Mouse (Mus musculus) G1E (cell line): Measurements from ENCODE around the gene Prrg2. TPM values are rescaled to one million over a fixed set of nuclear protein-coding genes. Genes with fewer than 3 reads are reported as not detected.

ENCODE experiments used
- ATAC-seq: 2 replicates; pipeline ENCODE4 v1.8.0; 2016; ENCODE audit warnings: mild to moderate bottlenecking; ENCODE audit not compliant: insufficient number of reproducible peaks, poor library complexity, low FRiP score, severe bottlenecking; ENCODE audit errors: extremely low read depth
- DNase-seq: peaks from one replicate; pipeline ENCODE4 v3.0.0; 2012; ENCODE audit warnings: low spot score
- H3K27me3 ChIP-seq: 2 replicates; pipeline ENCODE4 v1.6.1; 2012; ENCODE audit warnings: mild to moderate bottlenecking, low read length, inconsistent platforms; ENCODE audit not compliant: insufficient read depth
- H3K36me3 ChIP-seq: replicated peaks from 2 replicates; pipeline ENCODE3; 2012; ENCODE audit warnings: mild to moderate bottlenecking, inconsistent platforms
- H3K4me1 ChIP-seq: 2 replicates; pipeline ENCODE4 v1.6.1; 2012; ENCODE audit warnings: low read depth, low read length, inconsistent platforms, mixed read lengths; ENCODE audit not compliant: insufficient read depth
- H3K4me3 ChIP-seq: 2 replicates; pipeline ENCODE4 v1.5.1; 2012; ENCODE audit warnings: low read depth, mild to moderate bottlenecking, inconsistent platforms, low read length, moderate library complexity, mixed read lengths
- H3K9me3 ChIP-seq: replicated peaks from 2 replicates; pipeline ENCODE4 v1.6.1; 2012; ENCODE audit warnings: inconsistent platforms
- CTCF ChIP-seq: IDR thresholded peaks from 2 replicates; pipeline ENCODE4 v1.5.1; 2012; ENCODE audit warnings: low read depth, low read length, inconsistent platforms, mixed read lengths
- GATA1 ChIP-seq: IDR thresholded peaks from 2 replicates; pipeline ENCODE4 v1.6.1; 2012; ENCODE audit warnings: borderline replicate concordance, low read length, inconsistent platforms, mixed read lengths
- GATA2 ChIP-seq: IDR thresholded peaks from 2 replicates; pipeline ENCODE4 v1.6.1; 2012; ENCODE audit warnings: low read depth, low read length, inconsistent platforms, borderline replicate concordance
- POLR2AphosphoS5 ChIP-seq: IDR thresholded peaks from 2 replicates; pipeline ENCODE4 v1.6.1; 2012; ENCODE audit warnings: low read depth, low read length, inconsistent platforms; ENCODE audit not compliant: insufficient replicate concordance
- TAL1 ChIP-seq: conservative IDR thresholded peaks from 2 replicates; pipeline ENCODE4 v1.6.1; 2012; ENCODE audit warnings: low read depth, low read length, inconsistent platforms, mixed read lengths
- polyA plus RNA-seq: library from polyadenylated mRNA; stranded (reverse); fragments of >175 nt; gene quantifications from 2 replicates; pipeline ENCODE4 v1.2.3, GENCODE M21; 2012
- total RNA-seq, 2 experiments: library from RNA; stranded (forward) in 1 of 2; stranded (reverse) in 1 of 2; fragments of 200-1000 nt in 1 of 2; fragments of >200 nt in 1 of 2; fragmentation: Nextera tagmentation in 1 of 2; gene quantifications; 2 replicates each; pipeline ENCODE4 v1.2.3; 2014 to 2017

Gene Prrg2
- total and polyA plus RNA-seq, 3 experiments = 9.5 to 34.7 (median 17.8) TPM

GRCm38 (mm10) chr7:45015957-45016612 is 46.4 kb downstream of the Prrg2 start, which contains the start of gene Scaf1:
TSS of gene Scaf1 (minus strand) at chr7:45016363.
- Histone ChIP-seq H3K9me3 (no peaks in the 10 kb centered on the region), H3K4me3 (peak within 1 kb of the TSS; percentile 92), H3K4me1 (peaks cover 64% of the 10 kb centered on the region), H3K27me3 (peaks cover 22% of the 10 kb centered on the region), H3K36me3 (peaks cover 37% of the 10 kb centered on the region)
- no peak for TF ChIP-seq CTCF
- TF ChIP-seq GATA2 = no peak
- TF ChIP-seq TAL1 = no peak
- no peak for TF ChIP-seq POLR2AphosphoS5
- no peak for TF ChIP-seq GATA1
- DNase-seq (peak; percentile 76), ATAC-seq (peak; percentile 77)

DNA sequence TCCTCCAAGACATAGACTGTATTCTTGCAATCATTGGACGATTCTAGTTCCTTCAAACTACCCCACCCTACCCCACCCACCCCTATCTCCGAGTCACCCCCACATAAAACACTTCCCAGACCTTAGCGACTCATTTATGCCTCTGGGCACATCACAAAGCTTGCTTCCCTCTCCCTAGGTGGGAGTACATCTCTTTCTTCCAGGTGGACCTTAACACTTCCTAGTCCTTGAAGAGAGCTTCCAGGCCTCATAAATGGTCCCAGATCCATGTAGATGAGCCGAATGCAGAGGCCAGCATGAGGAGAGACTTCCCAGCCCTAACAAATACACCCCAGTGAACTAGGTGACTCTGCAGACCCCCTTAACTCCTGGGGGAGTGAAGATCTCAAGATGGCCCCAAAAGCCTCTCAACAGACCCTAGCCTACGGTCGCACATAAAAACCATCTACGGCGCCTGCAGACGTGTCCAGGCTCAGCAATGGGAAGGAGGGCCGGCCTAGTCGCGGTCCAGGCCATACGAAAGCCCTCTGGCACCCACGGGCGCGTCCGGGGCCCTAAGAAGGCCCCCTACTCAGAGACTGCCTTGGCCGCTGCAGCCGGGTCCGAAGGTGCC is 47.0 kb downstream of the Prrg2 start:
- DNase-seq = no peak
- peaks cover 62% of the 10 kb centered on the region for H3K4me1 ChIP-seq

GRCm38 (mm10) chr7:45014096-45014451 is 48.4 kb downstream of the Prrg2 start:
- Histone ChIP-seq H3K27me3 (peaks cover 3% of the 10 kb centered on the region), H3K4me1 (peaks cover 61% of the 10 kb centered on the region), H3K9me3 (no peaks in the 10 kb centered on the region), H3K4me3 (no peak overlapping the region), H3K36me3 (peaks cover 56% of the 10 kb centered on the region)
- TF ChIP-seq GATA2 (no peak), POLR2AphosphoS5 (no peak), TAL1 (no peak), GATA1 (no peak), CTCF (no peak)
- no peak for DNase-seq
- ATAC-seq = no peak

More for the DNA sequence above, 47.0 kb downstream of the Prrg2 start:
- H3K36me3 ChIP-seq = peaks cover 42% of the 10 kb centered on the region
- peaks cover 17% of the 10 kb centered on the region for H3K27me3 ChIP-seq
- TF ChIP-seq TAL1 = no peak
- no peak for TF ChIP-seq GATA1
- no peak for TF ChIP-seq POLR2AphosphoS5
- TF ChIP-seq GATA2 = no peak
- H3K9me3 ChIP-seq = no peaks in the 10 kb centered on the region
- ATAC-seq = no peak
- H3K4me3 ChIP-seq = peak overlapping the region; percentile 92

DNA sequence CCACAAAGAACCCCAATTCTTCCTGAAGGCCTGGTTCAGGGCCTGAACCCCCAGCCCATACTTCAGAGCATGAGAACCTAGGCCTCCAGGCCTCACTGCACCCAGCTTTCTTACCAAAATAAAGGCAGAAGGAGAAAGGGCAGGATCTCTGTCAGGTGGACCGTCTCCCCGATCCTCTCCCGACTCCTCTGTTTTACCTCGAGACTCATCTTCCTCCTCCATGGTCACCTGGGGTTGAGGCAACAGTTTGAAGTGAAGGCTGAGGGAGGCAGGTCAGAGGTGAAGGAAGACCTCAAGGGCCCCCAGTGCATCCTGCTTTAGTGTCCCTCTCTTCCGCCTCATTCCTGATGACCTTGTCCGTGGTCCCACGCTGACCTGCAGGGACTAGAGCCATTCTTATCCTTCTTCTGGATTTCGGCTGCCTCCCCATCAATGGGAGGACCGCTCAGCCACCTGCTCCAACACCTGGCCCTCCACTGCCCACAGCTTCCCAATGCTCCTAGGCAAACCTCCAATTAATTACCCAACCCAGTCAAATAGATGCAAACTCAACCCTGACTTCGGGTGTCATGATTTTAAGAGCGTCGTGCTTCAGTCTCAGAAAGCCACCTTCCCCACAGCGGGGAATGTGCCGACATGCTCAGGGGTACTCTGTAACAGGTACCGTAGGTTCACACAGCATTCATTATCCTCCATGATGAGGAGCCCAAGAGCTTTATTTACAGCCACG is 48.9 kb downstream of the Prrg2 start:
- peaks cover 61% of the 10 kb centered on the region for H3K36me3 ChIP-seq
- H3K4me1 ChIP-seq = peaks cover 56% of the 10 kb centered on the region
- H3K4me3 ChIP-seq = no peak overlapping the region; the same call in 1 of the 2 replicates
- H3K27me3 ChIP-seq = no peaks in the 10 kb centered on the region
- no peak for TF ChIP-seq GATA1
- no peak for TF ChIP-seq POLR2AphosphoS5
- no peak for TF ChIP-seq GATA2
- TF ChIP-seq TAL1 = no peak
- no peak for TF ChIP-seq CTCF
- ATAC-seq (no peak), DNase-seq (no peak)
- H3K9me3 ChIP-seq = no peaks in the 10 kb centered on the region

DNA sequence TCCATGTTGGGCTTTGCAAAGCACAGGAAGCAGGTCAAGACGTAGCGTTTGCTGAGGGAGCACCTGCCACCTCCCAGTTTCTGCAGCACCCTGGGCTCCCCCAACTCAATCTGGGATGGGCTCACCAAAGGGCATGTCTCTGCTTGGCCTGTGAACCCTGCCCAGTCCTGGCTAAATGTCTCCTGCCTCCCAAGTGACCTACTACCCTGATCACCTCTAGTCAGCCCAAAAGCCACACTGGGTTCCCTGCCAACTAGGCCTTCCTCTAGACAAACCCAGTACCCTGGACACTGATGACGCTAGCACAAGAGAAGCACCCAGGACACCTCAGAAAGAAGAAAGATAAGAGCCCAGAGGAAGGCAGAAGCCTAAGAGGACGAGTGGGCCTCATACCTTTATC is 49.7 kb downstream of the Prrg2 start:
- H3K4me1 ChIP-seq = peaks cover 50% of the 10 kb centered on the region

GRCm38 (mm10) chr7:45012011-45012410 is 50.5 kb downstream of the Prrg2 start:
- peaks cover 7% of the 10 kb centered on the region for H3K9me3 ChIP-seq
- no peak overlapping the region for H3K4me3 ChIP-seq
- peaks cover 50% of the 10 kb centered on the region for H3K4me1 ChIP-seq
- peaks cover 76% of the 10 kb centered on the region for H3K36me3 ChIP-seq
- TF ChIP-seq TAL1 = no peak
- no peak for TF ChIP-seq GATA2
- no peak for TF ChIP-seq POLR2AphosphoS5
- no peak for TF ChIP-seq CTCF
- TF ChIP-seq GATA1 = no peak
- H3K27me3 ChIP-seq = no peaks in the 10 kb centered on the region
- DNase-seq (no peak), ATAC-seq (no peak)

More for the DNA sequence above, 49.7 kb downstream of the Prrg2 start:
- no peak for TF ChIP-seq TAL1
- no peak for TF ChIP-seq GATA2
- no peak for TF ChIP-seq GATA1
- TF ChIP-seq POLR2AphosphoS5 = no peak
- TF ChIP-seq CTCF = no peak
- peaks cover 3% of the 10 kb centered on the region for H3K9me3 ChIP-seq
- H3K4me3 ChIP-seq = no peak overlapping the region
- H3K27me3 ChIP-seq = no peaks in the 10 kb centered on the region
- DNase-seq (no peak), ATAC-seq (no peak)
- H3K36me3 ChIP-seq = peaks cover 68% of the 10 kb centered on the region
